Mouse (Mus musculus) cerebellum, adult 2 months (tissue): ENCODE measurements at regions not wholly inside any gene's neighbourhood (a gene's known extent, or its start where the extent isn't known, plus 50 kb on each side); places are given as distances from the start of the nearest gene placed in this dataset.

Source experiments
- DNase-seq, 2 experiments: peaks; one replicate each; pipeline ENCODE4 v3.0.0; 2021
- H3K27ac ChIP-seq: fragments of 200-500 bp; 2 replicates; pipeline ENCODE4 v1.5.1; 2012; ENCODE audit warnings: low read length, control low read depth, inconsistent platforms; ENCODE audit not compliant: insufficient read depth
- H3K27me3 ChIP-seq: fragments of 200-500 bp; 2 replicates; pipeline ENCODE4 v1.6.1; 2012; ENCODE audit warnings: inconsistent platforms, mild to moderate bottlenecking, low read length, moderate library complexity; ENCODE audit not compliant: control insufficient read depth, insufficient read depth
- H3K4me1 ChIP-seq: fragments of 200-500 bp; 2 replicates; pipeline ENCODE4 v1.6.1; 2011; ENCODE audit warnings: low read length; ENCODE audit not compliant: control insufficient read depth, insufficient read depth
- H3K4me3 ChIP-seq: fragments of 200-500 bp; replicated peaks from 2 replicates; pipeline ENCODE3; 2011; ENCODE audit warnings: mild to moderate bottlenecking, low read depth, low read length, control low read depth; ENCODE audit not compliant: insufficient read depth
- CTCF ChIP-seq: fragments of 200-500 bp; IDR thresholded peaks from 2 replicates; pipeline ENCODE4 v1.5.1; 2011; ENCODE audit warnings: low read depth, mild to moderate bottlenecking, control low read depth, low read length, moderate library complexity, borderline replicate concordance; ENCODE audit not compliant: insufficient read depth
- POLR2A ChIP-seq: fragments of 200-500 bp; IDR thresholded peaks from 2 replicates; pipeline ENCODE4 v1.6.1; 2011; ENCODE audit warnings: low read length, control low read depth, borderline replicate concordance; ENCODE audit not compliant: insufficient read depth
- WGBS: fragments of 180-500 bp; shearing (Covaris S2); methylation state at CpG from one replicate; pipeline ENCODE4 v1.1.7; 2018; 5-methylcytosine and 5-hydroxymethylcytosine counted together

GRCm38 (mm10) chr3:140874070-140874895, 337.9 kb downstream of the Pdha2 start:
- WGBS: 80% methylated on average over 9 of the region's 9 CpGs
- Histone ChIP-seq H3K27ac (no peak overlapping the region), H3K27me3 (no peaks in the 10 kb centered on the region), H3K4me3 (no peak overlapping the region), H3K4me1 (no peaks in the 10 kb centered on the region)
- TF ChIP-seq POLR2A (no peak), CTCF (no peak)
- no peak for DNase-seq

GRCm38 (mm10) chr3:140872511-140872910, 339.6 kb downstream of the Pdha2 start:
- TF ChIP-seq CTCF: no peak
- TF ChIP-seq POLR2A: no peak
- no peak overlapping the region for H3K27ac ChIP-seq
- H3K27me3 ChIP-seq: no peaks in the 10 kb centered on the region
- no peak for DNase-seq
- no peak overlapping the region for H3K4me3 ChIP-seq
- WGBS: 57% methylated on average over 1 of the region's 1 CpGs
- H3K4me1 ChIP-seq: no peaks in the 10 kb centered on the region

- WGBS: 88% methylated on average over 2 of the region's 2 CpGs
- no peak for DNase-seq
- Histone ChIP-seq H3K27ac (no peak overlapping the region), H3K4me3 (no peak overlapping the region), H3K27me3 (no peaks in the 10 kb centered on the region), H3K4me1 (no peaks in the 10 kb centered on the region)
- TF ChIP-seq POLR2A: no peak
- TF ChIP-seq CTCF: no peak
Measured at GRCm38 (mm10) chr3:140871261-140871660, 340.9 kb downstream of the Pdha2 start.

GRCm38 (mm10) chr3:140840197-140840596, 372.0 kb downstream of the Pdha2 start:
- H3K27ac ChIP-seq: no peak overlapping the region
- no peaks in the 10 kb centered on the region for H3K4me1 ChIP-seq
- no peak for DNase-seq
- H3K4me3 ChIP-seq: no peak overlapping the region
- TF ChIP-seq CTCF (no peak), POLR2A (no peak)
- H3K27me3 ChIP-seq: no peaks in the 10 kb centered on the region
- 92% methylated on average over 2 of the region's 2 CpGs for WGBS

GRCm38 (mm10) chr3:140837976-140838581, 374.1 kb downstream of the Pdha2 start:
- Histone ChIP-seq H3K27me3 (no peaks in the 10 kb centered on the region), H3K4me3 (no peak overlapping the region), H3K4me1 (no peaks in the 10 kb centered on the region), H3K27ac (no peak overlapping the region)
- TF ChIP-seq POLR2A: no peak
- TF ChIP-seq CTCF: no peak
- no peak for DNase-seq
- WGBS: 60% methylated on average over 2 of the region's 2 CpGs

GRCm38 (mm10) chr3:140821266-140821665, 390.9 kb downstream of the Pdha2 start:
- no peak for TF ChIP-seq POLR2A
- TF ChIP-seq CTCF: no peak
- H3K27ac ChIP-seq: no peak overlapping the region
- H3K4me3 ChIP-seq: no peak overlapping the region
- no peaks in the 10 kb centered on the region for H3K27me3 ChIP-seq
- no peak for DNase-seq
- H3K4me1 ChIP-seq: no peaks in the 10 kb centered on the region

DNA sequence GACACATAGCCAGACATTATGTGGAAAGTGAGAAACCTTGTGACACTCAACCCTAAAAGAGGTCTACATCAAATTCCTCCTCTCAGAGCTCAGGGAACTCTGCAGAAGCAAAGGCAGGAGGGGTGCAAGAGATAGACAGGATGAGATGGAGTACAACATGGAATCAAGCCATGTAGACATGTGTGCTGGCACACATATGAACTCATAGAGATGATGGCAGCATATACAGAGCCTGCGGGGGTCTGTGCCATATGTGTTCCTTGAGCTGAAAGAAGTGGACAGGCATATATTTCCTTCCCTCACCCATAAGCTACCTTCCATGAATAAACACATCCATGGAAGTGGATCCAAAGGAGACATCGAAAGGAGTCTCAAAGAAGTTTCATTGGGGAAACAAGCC, 406.6 kb downstream of the Pdha2 start:
- TF ChIP-seq POLR2A: no peak
- TF ChIP-seq CTCF: no peak
- Histone ChIP-seq H3K4me1 (no peaks in the 10 kb centered on the region), H3K27ac (no peak overlapping the region), H3K4me3 (no peak overlapping the region), H3K27me3 (no peaks in the 10 kb centered on the region)
- DNase-seq: no peak
- 32% methylated on average over 2 of the region's 2 CpGs for WGBS

GRCm38 (mm10) chr3:140792943-140793342, 419.2 kb downstream of the Pdha2 start:
- 92% methylated on average over 2 of the region's 2 CpGs for WGBS

More at GRCm38 (mm10) chr3:140792943-140793342, 419.2 kb downstream of the Pdha2 start:
- Histone ChIP-seq H3K4me3 (no peak overlapping the region), H3K27ac (no peak overlapping the region), H3K4me1 (no peaks in the 10 kb centered on the region), H3K27me3 (no peaks in the 10 kb centered on the region)
- TF ChIP-seq POLR2A: no peak
- no peak for TF ChIP-seq CTCF
- no peak for DNase-seq
